Mouse (Mus musculus) kidney, embryonic 15.5 days (tissue): Measurements from ENCODE around the gene Elk3. TPM values are rescaled to one million over a fixed set of nuclear protein-coding genes. Genes with fewer than 3 reads are reported as not detected.

ENCODE experiments used
- ATAC-seq: fragments of 200-750 bp; cut with Nextera tagmentation; replicated peaks from 2 replicates; pipeline ENCODE4 v1.8.0; 2017; ENCODE audit warnings: moderate TSS enrichment; ENCODE audit not compliant: low FRiP score
- H3K27ac ChIP-seq: fragments of 300-500 bp; sonication (generic); 2 replicates; pipeline ENCODE4 v1.5.1; 2015; ENCODE audit warnings: mild to moderate bottlenecking, inconsistent platforms
- H3K27me3 ChIP-seq: fragments of 300-500 bp; sonication (generic); 2 replicates; pipeline ENCODE4 v1.6.1; 2015; ENCODE audit warnings: inconsistent platforms
- H3K36me3 ChIP-seq: fragments of 300-500 bp; sonication (generic); 2 replicates; pipeline ENCODE4 v1.6.1; 2015; ENCODE audit warnings: inconsistent platforms
- H3K4me1 ChIP-seq: fragments of 300-500 bp; sonication (generic); 2 replicates; pipeline ENCODE4 v1.6.1; 2015; ENCODE audit warnings: inconsistent platforms
- H3K4me2 ChIP-seq: fragments of 300-500 bp; sonication (generic); 2 replicates; pipeline ENCODE4 v1.6.1; 2015; ENCODE audit warnings: moderate library complexity, mild to moderate bottlenecking, inconsistent platforms
- H3K4me3 ChIP-seq: fragments of 300-500 bp; sonication (generic); replicated peaks from 2 replicates; pipeline ENCODE4 v1.5.1; 2015; ENCODE audit warnings: mild to moderate bottlenecking, inconsistent platforms
- H3K9ac ChIP-seq: fragments of 300-500 bp; sonication (generic); 2 replicates; pipeline ENCODE4 v1.6.1; 2015; ENCODE audit warnings: mild to moderate bottlenecking, inconsistent platforms
- H3K9me3 ChIP-seq: fragments of 300-500 bp; sonication (generic); replicated peaks from 2 replicates; pipeline ENCODE4 v1.6.1; 2016; ENCODE audit warnings: inconsistent platforms
- WGBS: fragments of 180-500 bp; shearing (Covaris S2); methylation state at CpG from one replicate; pipeline ENCODE4 v1.1.7; 2015; ENCODE audit warnings: mixed read lengths; 5-methylcytosine and 5-hydroxymethylcytosine counted together
- polyA plus RNA-seq: library from polyadenylated mRNA; unstranded; fragments of >200 nt; fragmentation: Nextera tagmentation; extraction: Ambion mirVana; gene quantifications from 2 replicates; pipeline ENCODE4 v1.2.1, GENCODE M21; 2015

The Elk3 gene
- polyA plus RNA-seq, 1 experiment from 2014 or later: 41.9 TPM

DNA sequence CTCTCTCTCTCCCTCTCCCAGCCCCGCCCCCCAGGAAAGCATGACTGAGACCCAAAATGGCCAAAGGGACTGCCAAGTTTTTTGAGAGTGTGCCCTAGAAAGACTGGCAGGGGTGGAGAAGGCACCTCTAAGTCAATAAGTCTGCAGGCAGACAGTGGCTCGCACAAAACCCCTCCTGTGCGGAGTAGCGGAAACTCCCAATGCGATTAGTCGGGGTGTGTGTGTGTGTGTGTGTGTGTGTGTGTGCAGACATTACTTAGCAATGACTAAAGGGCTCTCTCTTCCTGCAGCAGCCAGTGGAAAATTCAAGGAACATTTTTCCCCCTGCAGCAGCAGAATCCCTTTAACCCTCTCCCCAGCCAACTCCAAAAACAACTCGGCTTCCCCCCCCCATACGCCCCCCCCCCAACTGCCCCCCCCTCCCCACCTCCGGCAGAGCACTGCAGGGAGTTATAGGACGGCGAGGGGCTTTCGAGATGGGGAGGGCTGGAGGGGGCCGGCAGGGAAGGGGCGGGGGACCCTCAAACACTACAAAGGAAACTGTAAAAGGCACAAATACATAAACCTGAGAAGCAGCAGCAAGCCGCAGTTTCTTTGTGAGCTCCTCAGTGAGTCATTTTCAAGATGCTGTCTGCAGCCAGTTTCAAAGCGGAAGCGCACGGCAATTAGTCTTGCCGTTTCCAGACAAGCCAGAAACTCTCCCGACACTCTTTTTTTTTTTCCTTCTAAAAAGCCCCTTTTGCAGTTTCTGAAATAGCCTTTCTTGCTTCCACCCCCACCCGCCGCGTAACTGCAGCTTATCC lies 1.6 kb downstream of the Elk3 start:
- H3K4me3 ChIP-seq: peak overlapping the region; percentile 82
- peak overlapping the region; percentile 96 for H3K27ac ChIP-seq
- peak overlapping the region; percentile 63 for H3K9ac ChIP-seq
- peak overlapping the region; percentile 80 for H3K4me2 ChIP-seq
- no peaks in the 10 kb centered on the region for H3K9me3 ChIP-seq
- peaks cover 28% of the 10 kb centered on the region for H3K4me1 ChIP-seq
- peak; percentile 22; the same call in 1 of the 2 replicates for ATAC-seq
- WGBS: under 1% methylated on average over 21 of the region's 23 CpGs
- H3K36me3 ChIP-seq: no peaks in the 10 kb centered on the region
- H3K27me3 ChIP-seq: no peaks in the 10 kb centered on the region

DNA sequence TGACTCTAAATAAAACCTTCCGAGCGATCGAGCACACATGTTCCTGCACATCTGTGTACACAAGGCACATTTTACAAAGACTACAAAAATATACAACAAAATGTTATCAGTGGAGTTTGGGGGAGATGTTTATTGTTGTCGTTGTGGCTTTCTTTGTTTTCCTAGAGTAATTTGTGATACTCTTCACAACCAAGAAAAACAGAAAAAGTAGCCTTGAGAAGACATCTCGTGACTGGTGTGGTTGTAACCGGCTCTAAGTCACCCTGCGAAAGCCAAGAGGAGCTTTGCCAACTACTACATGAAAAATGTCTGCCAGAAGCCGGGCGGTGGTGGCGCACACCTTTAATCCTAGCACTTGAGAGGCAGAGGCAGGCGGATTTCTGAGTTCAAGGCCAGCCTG lies 4.6 kb downstream of the Elk3 start:
- H3K9me3 ChIP-seq: no peaks in the 10 kb centered on the region
- H3K36me3 ChIP-seq: no peaks in the 10 kb centered on the region
- H3K4me2 ChIP-seq: peak overlapping the region; percentile 80
- no peaks in the 10 kb centered on the region for H3K27me3 ChIP-seq
- H3K9ac ChIP-seq: peak overlapping the region; percentile 6; the same call in 1 of the 2 replicates
- H3K4me3 ChIP-seq: peak overlapping the region; percentile 2; the same call in 1 of the 2 replicates
- WGBS: 74% methylated on average over 11 of the region's 11 CpGs
- H3K4me1 ChIP-seq: peaks cover 20% of the 10 kb centered on the region
- no peak for ATAC-seq
- 0 out of 2 replicates have a peak overlapping the region, but pooled peaks have one; percentile 1 for H3K27ac ChIP-seq

DNA sequence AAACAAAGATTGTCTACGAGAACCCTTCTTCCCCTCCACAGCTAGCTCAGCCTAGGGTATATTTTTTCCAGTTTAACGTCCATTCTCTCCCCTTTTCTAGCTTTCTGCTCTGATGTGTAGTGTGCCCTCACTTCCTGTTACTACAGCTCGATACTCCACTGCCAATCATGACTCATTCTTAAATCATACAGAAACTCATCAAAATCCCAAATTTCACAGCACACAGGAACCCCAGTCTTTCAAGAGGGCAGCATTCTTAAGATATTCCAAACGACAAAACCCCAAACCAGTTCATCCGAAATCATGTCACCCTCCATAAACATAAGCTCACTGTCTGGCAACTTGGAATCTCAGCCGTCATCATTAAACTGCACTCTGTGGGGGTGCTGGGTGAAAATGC lies 5.0 kb downstream of the Elk3 start:
- H3K4me1 ChIP-seq: peaks cover 17% of the 10 kb centered on the region
- H3K9ac ChIP-seq: peak overlapping the region; percentile 6; the same call in 1 of the 2 replicates
- no peak for ATAC-seq
- H3K27me3 ChIP-seq: no peaks in the 10 kb centered on the region
- peak overlapping the region; percentile 2; the same call in 1 of the 2 replicates for H3K4me3 ChIP-seq
- 0 out of 2 replicates have a peak overlapping the region, but pooled peaks have one; percentile 1 for H3K27ac ChIP-seq
- H3K4me2 ChIP-seq: peak overlapping the region; percentile 80
- 50% methylated on average over 6 of the region's 6 CpGs for WGBS
- H3K36me3 ChIP-seq: no peaks in the 10 kb centered on the region
- no peaks in the 10 kb centered on the region for H3K9me3 ChIP-seq

DNA sequence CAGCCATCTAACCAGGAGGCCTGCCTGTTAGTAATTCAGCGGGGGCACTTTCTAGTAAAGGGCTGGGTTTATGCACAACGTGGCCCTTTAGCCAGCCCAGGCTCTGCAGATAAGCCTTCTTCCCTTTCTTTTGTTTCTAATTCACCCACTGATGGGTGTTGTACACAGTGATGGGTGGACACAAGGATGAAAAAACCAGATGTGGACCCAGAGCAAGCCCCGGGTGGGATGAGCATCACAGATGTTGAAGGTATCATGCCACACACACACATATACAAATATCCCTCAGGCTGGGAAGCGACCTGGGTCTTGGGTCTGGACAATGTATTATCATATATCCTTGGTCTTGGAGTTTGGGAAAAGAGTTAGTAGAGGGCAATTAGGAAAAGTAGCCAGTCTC lies 7.7 kb downstream of the Elk3 start:
- H3K4me2 ChIP-seq: peak overlapping the region; percentile 32

DNA sequence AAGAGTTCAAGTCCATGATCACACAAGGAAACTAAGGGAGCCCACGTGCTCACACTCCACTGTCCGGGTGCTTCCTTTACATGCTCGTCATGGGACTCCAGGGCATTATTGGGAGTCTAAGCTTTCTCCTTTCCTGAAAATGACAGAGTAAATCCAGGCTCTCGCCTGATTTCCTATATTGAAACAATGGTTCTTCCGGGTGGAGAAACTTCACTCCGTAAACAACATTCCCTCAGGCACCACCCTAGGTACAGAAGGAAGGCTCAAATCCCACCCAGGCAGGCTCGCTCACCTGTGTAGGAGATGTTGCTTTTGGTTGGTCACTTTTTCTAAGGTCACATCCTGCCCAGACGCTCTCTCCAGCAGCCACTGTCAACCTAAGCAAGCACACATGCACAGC lies 9.1 kb downstream of the Elk3 start:
- H3K9me3 ChIP-seq: no peaks in the 10 kb centered on the region
- no peak for ATAC-seq
- 74% methylated on average over 8 of the region's 8 CpGs for WGBS
- peaks cover 26% of the 10 kb centered on the region for H3K4me1 ChIP-seq
- H3K4me3 ChIP-seq: no peak overlapping the region
- no peak overlapping the region for H3K4me2 ChIP-seq
- H3K27ac ChIP-seq: 0 out of 2 replicates have a peak overlapping the region, but pooled peaks have one; percentile 2
- no peaks in the 10 kb centered on the region for H3K36me3 ChIP-seq
- no peak overlapping the region for H3K9ac ChIP-seq
- H3K27me3 ChIP-seq: no peaks in the 10 kb centered on the region

More for the DNA sequence above, 7.7 kb downstream of the Elk3 start:
- no peak for ATAC-seq
- 78% methylated on average over 4 of the region's 4 CpGs for WGBS
- Histone ChIP-seq H3K27me3 (no peaks in the 10 kb centered on the region), H3K36me3 (no peaks in the 10 kb centered on the region), H3K9ac (no peak overlapping the region), H3K4me3 (no peak overlapping the region), H3K27ac (peak overlapping the region; percentile 24; the same call in 1 of the 2 replicates), H3K9me3 (no peaks in the 10 kb centered on the region), H3K4me1 (peaks cover 15% of the 10 kb centered on the region)

DNA sequence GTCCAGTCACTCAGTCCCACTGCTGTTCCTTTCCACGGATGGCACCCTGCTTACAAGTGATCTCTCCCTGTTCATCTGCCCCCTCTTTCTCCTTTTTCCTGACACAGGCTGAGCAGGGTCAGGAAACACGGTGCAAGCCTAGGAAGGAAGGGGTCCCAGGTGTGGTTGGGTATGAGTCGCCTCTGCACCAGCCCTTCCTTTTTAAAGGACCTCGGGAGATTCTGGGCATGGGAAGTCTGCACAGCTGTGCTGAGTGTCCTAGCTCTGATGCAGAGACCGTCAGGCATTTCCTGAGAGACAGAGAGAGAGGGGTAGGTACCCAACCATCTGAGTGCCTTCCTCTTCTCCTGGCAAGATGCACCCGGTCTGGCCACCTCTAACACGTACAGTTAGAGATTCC lies 12.7 kb downstream of the Elk3 start:
- Histone ChIP-seq H3K4me1 (peaks cover 55% of the 10 kb centered on the region), H3K4me2 (0 out of 2 replicates have a peak overlapping the region, but pooled peaks have one; percentile 8), H3K36me3 (no peaks in the 10 kb centered on the region), H3K27ac (peak overlapping the region; percentile 76), H3K9ac (no peak overlapping the region), H3K4me3 (no peak overlapping the region), H3K9me3 (no peaks in the 10 kb centered on the region), H3K27me3 (no peaks in the 10 kb centered on the region)
- 44% methylated on average over 7 of the region's 7 CpGs for WGBS
- 0 out of 2 replicates have a peak, but pooled peaks have one; percentile 22 for ATAC-seq

DNA sequence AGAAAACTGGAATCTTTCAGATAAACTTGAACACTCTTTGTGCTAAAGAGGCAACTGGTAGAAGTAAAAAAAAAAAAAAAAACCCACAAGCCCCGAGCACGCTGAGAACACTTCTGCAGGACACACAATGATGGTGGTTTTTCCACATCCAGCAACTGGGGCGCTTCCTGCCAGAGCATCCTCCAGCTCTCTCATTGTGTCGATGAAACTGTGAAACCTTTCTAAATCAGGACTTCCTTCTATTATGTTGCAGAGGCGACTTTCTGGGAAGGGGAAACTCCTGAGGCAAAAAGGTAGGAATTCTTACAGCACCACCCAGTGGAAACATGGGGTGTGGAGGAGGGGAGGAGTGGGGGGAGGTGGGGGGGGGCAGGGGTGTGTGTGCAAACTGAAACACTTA lies 13.2 kb downstream of the Elk3 start:
- Histone ChIP-seq H3K27me3 (no peaks in the 10 kb centered on the region), H3K27ac (peak overlapping the region; percentile 76), H3K9me3 (no peaks in the 10 kb centered on the region), H3K4me2 (0 out of 2 replicates have a peak overlapping the region, but pooled peaks have one; percentile 8), H3K9ac (no peak overlapping the region), H3K4me3 (no peak overlapping the region), H3K36me3 (no peaks in the 10 kb centered on the region), H3K4me1 (peaks cover 52% of the 10 kb centered on the region)
- WGBS: 46% methylated on average over 5 of the region's 5 CpGs
- ATAC-seq: no peak

DNA sequence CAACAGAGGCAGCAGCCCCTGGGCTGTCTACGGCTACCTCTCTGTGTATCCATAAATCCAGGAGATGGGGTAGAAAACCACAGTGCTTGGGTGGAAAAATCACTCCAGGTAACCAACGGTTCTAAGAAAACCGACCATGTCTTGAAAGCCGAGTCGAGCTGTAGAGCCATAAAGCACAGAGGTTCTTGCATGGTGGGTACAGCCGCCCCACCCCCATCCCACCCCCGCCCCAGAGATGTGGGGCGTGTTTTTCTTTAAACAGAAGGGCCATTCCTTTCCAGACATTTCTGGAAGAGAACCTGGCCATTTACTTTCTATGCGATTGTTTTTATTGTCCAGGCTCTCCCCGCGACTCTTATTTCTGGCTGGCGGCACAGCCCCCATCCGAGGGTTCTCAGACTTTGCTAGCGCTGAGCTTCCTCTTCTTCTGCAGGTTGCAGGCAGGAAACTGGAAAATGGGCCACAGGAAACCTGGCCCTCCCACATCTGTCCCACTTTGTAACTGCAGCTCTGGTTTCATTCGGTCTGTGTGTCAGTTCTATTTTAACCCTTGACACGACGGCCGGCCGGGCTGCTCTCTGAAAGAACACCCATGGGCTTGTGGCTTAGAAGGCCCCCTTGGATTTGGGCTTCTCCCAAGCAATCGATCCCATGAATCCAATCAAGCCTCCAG lies 16.3 kb downstream of the Elk3 start:
- peak; percentile 67 for ATAC-seq

DNA sequence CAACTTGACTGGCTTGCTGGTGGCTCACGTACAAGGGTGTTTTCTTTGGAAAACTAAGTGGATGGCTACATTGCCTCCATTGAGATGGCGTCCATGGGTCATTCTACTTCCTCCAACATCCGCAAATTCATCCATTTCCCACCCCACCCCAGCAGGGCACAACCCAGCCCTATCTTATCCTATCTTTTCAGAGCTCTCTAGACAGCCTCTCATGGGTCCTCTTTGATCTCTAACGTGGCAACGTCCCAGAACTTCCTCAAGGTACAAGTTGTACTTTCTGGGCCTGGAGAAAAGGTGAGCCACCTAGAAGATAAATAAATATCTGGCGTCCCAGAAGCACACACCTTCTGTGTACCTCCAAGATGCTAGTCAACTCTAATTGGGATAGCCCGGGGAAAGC lies 17.3 kb downstream of the Elk3 start:
- ATAC-seq: no peak
- Histone ChIP-seq H3K27ac (peak overlapping the region; percentile 76), H3K27me3 (no peaks in the 10 kb centered on the region), H3K4me2 (no peak overlapping the region), H3K9ac (no peak overlapping the region), H3K4me3 (no peak overlapping the region), H3K36me3 (no peaks in the 10 kb centered on the region), H3K4me1 (peaks cover 68% of the 10 kb centered on the region), H3K9me3 (no peaks in the 10 kb centered on the region)
- 59% methylated on average over 7 of the region's 7 CpGs for WGBS

More for the DNA sequence above, 16.3 kb downstream of the Elk3 start:
- peak overlapping the region; percentile 20 for H3K4me3 ChIP-seq
- H3K36me3 ChIP-seq: no peaks in the 10 kb centered on the region
- H3K27ac ChIP-seq: peak overlapping the region; percentile 76
- H3K9me3 ChIP-seq: no peaks in the 10 kb centered on the region
- peaks cover 64% of the 10 kb centered on the region for H3K4me1 ChIP-seq
- peak overlapping the region; percentile 43 for H3K4me2 ChIP-seq
- 12% methylated on average over 20 of the region's 20 CpGs for WGBS
- no peaks in the 10 kb centered on the region for H3K27me3 ChIP-seq
- H3K9ac ChIP-seq: no peak overlapping the region; the same call in 1 of the 2 replicates

DNA sequence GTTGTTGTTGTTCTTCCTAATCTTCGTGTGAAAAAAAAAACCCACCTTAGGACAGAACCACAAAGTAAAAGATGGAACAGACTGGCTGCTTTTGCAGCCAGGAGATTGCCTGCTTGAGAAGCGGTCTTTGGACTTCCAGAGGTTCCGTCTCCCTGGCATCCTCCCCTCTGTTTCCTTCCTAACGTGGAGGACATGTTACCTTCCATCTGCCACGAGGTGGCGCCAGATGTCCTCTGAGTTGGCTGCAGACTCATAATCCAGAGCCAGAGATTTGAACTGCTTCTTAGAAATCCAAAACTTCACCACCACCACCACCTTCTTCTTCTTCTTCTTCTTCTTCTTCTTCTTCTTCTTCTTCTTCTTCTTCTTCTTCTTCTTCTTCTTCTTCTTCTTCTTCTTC lies 19.1 kb downstream of the Elk3 start:
- H3K36me3 ChIP-seq: no peaks in the 10 kb centered on the region
- no peak for ATAC-seq
- H3K27ac ChIP-seq: peak overlapping the region; percentile 37; the same call in 1 of the 2 replicates
- no peak overlapping the region for H3K9ac ChIP-seq
- WGBS: 5% methylated on average over 6 of the region's 6 CpGs
- no peaks in the 10 kb centered on the region for H3K9me3 ChIP-seq
- no peak overlapping the region for H3K4me2 ChIP-seq
- peaks cover 62% of the 10 kb centered on the region for H3K4me1 ChIP-seq
- no peak overlapping the region for H3K4me3 ChIP-seq
- H3K27me3 ChIP-seq: no peaks in the 10 kb centered on the region

DNA sequence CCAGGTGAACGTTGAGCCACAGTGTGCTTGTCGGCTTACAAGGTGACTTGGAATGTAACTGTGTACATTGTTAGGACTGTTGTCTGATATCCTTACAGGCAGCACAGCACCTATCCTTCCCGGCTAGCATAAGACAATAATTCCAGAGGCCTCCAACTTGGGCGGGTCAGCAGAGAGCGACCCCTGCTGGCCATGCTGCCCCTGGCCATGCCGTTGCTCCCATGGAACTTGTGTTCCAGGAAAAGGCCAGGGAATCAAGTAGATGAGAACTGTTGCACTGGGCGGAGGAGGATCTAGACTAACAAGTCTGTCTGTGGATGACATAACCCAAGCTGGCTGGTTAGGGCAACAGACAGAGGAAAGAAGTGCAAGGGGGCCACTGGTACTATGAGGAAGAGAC lies 19.6 kb downstream of the Elk3 start:
- Histone ChIP-seq H3K4me3 (no peak overlapping the region), H3K27ac (peak overlapping the region; percentile 37; the same call in 1 of the 2 replicates), H3K9me3 (no peaks in the 10 kb centered on the region), H3K36me3 (no peaks in the 10 kb centered on the region), H3K27me3 (no peaks in the 10 kb centered on the region), H3K9ac (no peak overlapping the region), H3K4me2 (no peak overlapping the region), H3K4me1 (peaks cover 62% of the 10 kb centered on the region)
- 49% methylated on average over 7 of the region's 7 CpGs for WGBS
- ATAC-seq: no peak

DNA sequence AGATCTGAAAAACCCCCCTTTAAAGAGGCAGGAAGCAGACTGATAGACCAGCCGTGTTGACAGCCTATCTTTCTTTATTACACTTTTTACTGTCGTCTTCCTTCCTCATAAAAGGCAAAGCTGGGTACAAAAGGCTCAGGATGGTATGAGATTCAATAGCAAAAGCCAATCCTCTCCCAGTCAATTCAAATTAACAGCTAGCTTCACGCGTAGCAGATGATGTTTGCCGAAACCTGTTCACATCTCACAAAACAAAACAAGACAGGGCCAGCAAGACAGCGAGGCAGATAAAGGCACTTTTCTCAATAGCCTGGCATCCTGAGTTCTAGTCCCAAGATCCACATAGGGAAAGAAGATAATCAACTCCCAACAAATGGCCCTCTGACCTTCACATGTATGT lies 21.5 kb downstream of the Elk3 start:
- Histone ChIP-seq H3K27me3 (no peaks in the 10 kb centered on the region), H3K27ac (no peak overlapping the region), H3K4me2 (no peak overlapping the region), H3K9me3 (no peaks in the 10 kb centered on the region), H3K4me3 (no peak overlapping the region), H3K4me1 (peaks cover 58% of the 10 kb centered on the region), H3K9ac (no peak overlapping the region), H3K36me3 (peaks cover 5% of the 10 kb centered on the region)
- 50% methylated on average over 6 of the region's 6 CpGs for WGBS
- no peak for ATAC-seq
